Mouse (Mus musculus) stomach, postnatal 0 days (tissue): ENCODE measurements at regions not wholly inside any gene's neighbourhood (a gene's known extent, or its start where the extent isn't known, plus 50 kb on each side); places are given as distances from the start of the nearest gene placed in this dataset.

Source experiments
- CTCF ChIP-seq: IDR thresholded peaks from 2 replicates; pipeline ENCODE4 v1.5.1; 2016; ENCODE audit warnings: antibody characterized with exemption, low read depth, mild to moderate bottlenecking, moderate library complexity
- EP300 ChIP-seq: optimal IDR thresholded peaks from 2 replicates; pipeline ENCODE3; 2016; ENCODE audit warnings: antibody characterized with exemption

GRCm38 (mm10) chr6:81589727-81590126 is 333.7 kb upstream of the Gcfc2 start:
- TF ChIP-seq CTCF (no peak), EP300 (no peak)
